Mouse (Mus musculus) yolk sac, embryonic 10.5 days (tissue): ENCODE data around the gene Ptov1.

Experiments
- DNase-seq: peaks from one replicate; pipeline ENCODE4 v3.0.0-alpha.2; 2017; ENCODE audit warnings: low spot score

Gene Ptov1

GRCm38 (mm10) chr7:44839491-44840191 lies 29.9 kb downstream of the Ptov1 start:
- DNase-seq: peak; percentile 43

DNA sequence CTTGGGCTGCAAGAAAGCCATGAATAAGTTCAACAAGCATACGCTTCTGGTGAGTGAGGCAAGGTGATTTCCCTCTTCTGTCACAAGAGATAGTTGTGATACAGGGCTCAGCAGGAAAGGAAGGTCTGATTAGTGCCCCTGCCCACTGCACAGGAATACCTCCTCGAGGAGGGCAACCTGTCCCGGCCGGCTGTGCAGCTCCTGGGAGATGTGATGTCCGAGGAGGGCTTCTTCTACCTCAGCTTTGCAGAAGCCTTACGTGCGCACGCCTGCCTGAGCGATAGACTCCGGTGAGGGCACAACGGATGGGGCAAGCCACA lies 30.5 kb downstream of the Ptov1 start:
- DNase-seq: no peak

GRCm38 (mm10) chr7:44838073-44838472 lies 31.5 kb downstream of the Ptov1 start:
- DNase-seq: no peak

DNA sequence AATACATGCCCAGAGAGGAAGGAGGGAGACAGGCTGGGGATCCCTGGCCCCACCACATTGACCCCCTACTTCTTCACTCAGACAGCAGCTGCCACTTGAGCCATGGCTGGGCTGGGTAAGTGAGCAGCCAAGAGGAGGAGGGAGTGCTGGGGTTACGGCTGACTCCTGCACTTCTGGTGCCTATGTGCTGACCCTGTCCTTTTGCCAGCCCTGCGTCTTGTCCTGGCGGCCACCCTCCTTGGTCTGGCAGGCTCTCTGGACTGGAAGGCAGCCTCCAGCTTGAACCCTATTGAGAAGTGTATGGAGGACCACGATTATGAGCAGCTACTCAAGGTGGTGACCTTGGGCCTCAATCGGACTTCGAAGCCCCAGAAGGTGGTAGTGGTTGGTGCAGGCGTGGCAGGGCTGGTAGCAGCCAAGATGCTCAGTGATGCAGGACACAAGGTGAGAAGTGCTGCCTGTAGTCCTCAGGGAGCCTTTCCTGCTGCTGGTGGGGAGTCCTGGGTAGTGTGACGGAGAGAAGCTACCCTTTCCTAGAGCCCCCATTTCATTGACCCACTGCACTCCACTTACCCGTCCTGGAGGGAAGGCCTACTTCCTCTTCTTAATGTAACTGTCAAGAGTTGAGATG lies 33.0 kb downstream of the Ptov1 start:
- no peak for DNase-seq

DNA sequence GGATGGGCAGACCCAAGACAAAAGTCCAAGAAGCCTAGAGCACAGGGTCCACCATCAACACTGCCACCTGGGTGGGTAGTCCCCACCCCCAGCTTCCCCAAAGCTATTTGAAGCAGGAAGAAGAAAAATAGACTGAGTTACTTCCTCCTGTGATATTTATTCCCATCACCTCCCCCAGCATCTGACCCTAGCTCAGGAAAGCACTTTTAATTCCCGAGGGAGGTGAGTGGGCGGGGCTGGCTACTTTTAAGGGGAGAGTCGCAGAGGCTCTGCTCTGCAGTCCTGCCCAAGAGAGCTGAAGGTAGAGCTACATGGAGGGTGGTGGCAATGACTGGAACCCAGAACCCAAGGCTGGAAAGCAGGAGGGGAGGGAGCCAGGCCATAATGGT lies 33.6 kb downstream of the Ptov1 start:
- DNase-seq: no peak

- no peak for DNase-seq
These were observed 34.1 kb downstream of the Ptov1 start for GRCm38 (mm10) chr7:44835373-44836015.

DNA sequence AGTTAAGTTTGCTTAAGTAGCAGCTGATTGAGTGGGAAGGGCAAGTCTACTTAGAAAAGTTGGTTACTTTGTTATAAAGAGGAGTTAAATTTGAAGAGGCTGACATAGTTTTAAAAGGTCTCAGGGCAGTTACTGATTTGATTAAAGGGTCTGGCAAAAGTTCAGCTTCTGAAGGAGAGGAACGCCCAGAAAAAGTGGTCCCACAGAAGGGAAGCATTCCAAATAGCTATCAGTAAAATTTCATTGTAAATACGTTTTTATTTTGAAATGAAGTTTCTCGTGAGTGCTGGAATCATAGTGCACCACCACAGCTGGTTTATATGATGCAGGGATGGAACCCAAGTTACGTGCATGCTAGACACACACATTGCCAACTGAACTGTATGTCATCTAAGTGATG lies 36.8 kb downstream of the Ptov1 start:
- DNase-seq: no peak

DNA sequence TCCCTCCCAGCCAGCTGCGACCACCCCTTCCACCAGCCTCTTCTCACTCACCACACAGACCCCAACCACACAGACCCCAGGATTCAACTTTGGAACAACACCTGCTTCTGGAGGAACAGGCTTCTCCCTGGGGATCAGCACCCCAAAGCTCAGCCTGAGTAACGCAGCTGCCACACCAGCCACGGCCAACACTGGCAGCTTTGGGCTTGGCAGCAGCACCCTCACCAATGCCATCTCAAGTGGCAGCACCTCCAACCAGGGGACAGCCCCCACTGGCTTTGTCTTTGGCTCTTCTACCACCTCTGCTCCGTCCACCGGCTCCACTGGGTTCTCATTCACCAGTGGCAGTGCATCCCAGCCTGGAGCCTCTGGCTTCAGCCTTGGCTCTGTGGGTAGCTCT lies 40.9 kb downstream of the Ptov1 start:
- no peak for DNase-seq

DNA sequence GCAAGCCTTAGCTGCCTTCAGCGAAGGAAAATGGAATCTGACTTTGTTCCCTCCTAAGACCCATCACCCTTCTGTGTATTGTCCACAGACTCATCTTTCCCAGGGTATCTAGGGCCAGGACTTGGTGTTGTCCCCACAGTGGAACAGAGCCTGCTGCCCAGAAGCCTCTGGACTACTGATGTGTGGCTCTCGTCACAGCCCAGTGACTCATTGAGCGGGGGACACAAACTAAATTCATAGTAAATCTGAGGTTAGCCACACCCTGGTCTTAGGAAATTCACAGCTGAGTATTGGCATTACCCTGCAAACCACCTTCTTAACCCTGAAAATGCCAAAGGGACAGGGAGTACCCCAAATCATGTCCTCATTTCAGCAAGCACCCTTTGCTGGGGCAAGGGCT lies 42.8 kb downstream of the Ptov1 start:
- no peak for DNase-seq

GRCm38 (mm10) chr7:44824872-44825271 lies 44.7 kb downstream of the Ptov1 start:
- peak; percentile 49 for DNase-seq

DNA sequence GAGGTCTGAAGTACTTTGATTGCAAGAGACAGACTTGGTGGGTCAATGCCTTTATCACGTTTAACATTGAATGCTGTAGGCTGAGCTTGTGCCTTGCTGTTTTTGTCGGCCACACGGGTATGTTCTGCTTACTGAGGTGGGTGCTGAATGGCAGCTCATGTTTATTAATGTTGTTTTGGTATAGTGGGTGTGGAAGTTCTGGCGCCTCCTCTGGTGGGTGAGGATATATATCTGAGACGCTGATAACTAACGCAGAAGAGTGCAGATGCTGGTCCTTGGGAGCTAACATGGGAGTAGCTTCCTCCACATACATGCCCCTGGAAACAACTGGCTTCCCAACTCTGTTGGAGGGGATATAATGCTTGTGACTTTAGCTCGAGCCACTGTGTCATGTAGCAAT lies 46.2 kb downstream of the Ptov1 start:
- DNase-seq: no peak

DNA sequence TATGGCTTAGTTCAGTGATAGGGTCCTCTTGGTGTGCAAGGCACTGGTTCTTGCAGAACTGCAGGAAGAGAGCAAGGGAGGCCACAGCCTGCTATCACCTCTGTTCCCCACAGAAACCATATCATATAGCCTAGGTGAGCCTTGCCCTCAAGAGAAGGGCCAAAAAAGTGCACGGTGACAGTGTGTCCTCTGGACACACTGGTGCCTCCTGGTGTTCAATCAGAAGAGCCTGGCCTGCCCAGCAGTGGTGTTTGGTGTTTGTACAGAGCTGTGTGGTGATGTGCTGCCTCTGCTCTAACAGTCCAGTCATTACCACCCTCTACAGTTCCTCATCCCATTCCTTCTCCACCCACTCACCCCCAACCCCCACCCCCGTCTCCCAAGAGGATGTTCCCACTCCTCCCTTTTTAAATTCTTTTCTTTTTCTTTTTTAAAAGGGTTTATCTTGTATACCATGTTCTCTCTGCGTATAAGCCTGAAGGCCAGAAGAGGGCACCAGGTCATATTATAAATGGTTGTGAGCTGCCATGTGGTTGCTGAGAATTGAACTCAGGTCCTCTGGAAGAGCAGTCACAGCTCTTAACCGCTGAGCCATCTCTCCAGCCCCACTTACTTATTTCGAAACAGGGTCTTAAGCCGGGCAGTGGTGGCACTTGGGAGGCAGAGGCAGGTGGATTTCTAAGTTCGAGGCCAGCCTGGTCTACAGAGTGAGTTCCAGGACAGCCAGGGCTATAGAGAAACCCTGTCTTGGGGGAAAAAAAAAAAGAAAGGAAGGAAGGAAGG lies 47.7 kb downstream of the Ptov1 start:
- no peak for DNase-seq

GRCm38 (mm10) chr7:44820525-44820924 lies 49.1 kb downstream of the Ptov1 start:
- DNase-seq: no peak

GRCm38 (mm10) chr7:44819863-44820262 lies 49.7 kb downstream of the Ptov1 start:
- no peak for DNase-seq

DNA sequence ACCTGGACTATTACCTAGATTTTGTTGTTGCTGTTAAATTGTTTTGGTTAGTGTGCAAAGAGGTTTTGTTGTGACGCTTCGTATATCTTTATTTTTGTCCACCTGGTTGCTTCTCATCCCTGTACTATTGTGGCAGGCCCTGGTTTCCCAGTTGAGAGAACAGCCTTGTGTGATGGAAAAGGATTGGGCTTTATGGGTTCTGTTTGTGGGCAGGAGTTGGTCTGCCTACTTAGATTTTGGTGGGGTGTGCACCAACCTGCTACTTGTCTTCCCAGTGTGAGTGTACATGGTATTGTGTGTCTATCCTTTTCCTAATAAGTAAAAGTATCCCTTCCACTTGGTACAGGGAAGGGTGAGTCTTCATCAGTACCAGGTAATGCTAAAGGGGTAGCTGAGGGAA lies 50.2 kb downstream of the Ptov1 start:
- DNase-seq: no peak

GRCm38 (mm10) chr7:44818751-44819235 lies 50.8 kb downstream of the Ptov1 start:
- DNase-seq: no peak

- no peak for DNase-seq
These were observed 51.4 kb downstream of the Ptov1 start for GRCm38 (mm10) chr7:44818164-44818563.

- no peak for DNase-seq
These were observed 52.1 kb downstream of the Ptov1 start for GRCm38 (mm10) chr7:44817441-44817840.

DNA sequence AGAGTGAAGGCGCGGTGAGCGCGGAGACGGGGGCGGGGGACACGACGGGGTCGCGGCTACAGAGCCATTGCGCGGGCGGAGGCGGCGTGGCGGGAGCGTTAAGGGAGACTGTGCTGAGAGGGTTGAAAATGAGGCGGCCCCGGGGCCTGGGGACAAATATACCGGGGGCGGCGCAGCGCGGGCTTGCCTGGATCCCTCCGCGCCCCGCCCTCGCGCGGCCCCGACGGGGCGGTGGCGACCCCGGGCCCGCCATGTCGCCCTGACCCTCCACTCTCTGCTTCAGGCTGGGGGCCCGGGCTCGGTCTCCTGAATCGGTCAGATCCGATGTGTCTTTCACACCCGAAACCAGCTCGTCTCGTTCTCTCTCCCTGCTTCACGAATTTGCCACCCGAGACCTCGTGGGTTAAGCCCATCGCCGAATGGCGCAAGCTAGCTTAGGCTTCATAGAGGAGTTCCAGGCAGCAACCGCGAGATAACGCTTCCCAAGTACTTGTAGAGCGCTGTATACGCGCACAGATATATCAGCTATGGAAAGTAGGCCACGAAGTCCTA lies 53.0 kb downstream of the Ptov1 start, which contains the start of gene Atf5:
Atf5 (minus strand) TSS at position 189 of the 552 bp plus-strand sequence.
- no peak for DNase-seq

DNA sequence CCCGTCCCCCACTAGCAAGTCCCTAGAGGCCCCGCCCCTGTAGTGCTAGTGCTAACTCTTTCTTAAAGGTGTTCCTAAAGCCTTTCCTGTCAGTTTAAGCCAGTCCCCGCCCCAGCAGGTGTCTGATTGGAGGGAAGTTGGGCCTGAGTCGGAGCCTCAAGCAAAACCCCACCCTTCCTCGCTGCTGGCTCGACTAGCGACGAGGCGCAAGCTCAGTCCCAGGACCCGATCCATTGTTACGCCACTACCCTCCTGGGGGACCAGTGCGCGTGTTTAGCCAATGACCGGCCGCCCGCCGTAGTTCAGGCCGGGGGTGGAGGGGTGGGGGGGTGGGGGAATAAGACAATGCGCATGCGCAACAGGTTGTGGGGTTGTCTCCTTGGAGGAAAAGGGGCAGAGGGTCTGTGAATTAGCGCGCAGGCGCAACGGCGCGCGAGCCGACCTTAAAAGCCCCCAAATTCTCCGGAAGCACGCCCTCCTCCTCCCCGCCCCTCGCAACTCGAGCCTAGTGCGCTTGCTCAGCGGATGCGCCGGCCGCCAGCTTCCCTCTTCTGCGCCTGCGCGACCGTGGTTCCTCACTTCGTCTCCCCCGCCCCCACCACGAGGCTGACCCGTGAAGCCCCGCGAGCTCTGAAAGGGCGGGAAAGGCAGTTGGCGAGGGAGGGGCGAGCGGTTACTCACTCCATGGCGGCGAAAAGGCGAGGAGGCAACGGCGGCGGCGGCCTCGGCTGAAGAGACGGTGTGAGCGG lies 53.7 kb downstream of the Ptov1 start, which contains the start of the genes Nup62 and Il4i1:
Nup62 (plus strand) TSS at position 368 of the 749 bp plus-strand sequence.
Il4i1 (plus strand) TSS at position 667 of the 749 bp plus-strand sequence.
- DNase-seq: peak; percentile 99

- DNase-seq: no peak
These were observed 54.5 kb downstream of the Ptov1 start for GRCm38 (mm10) chr7:44814952-44815553.
